8 mouse cellular contexts compared by ENCODE assay signal in the genomic region with DNA sequence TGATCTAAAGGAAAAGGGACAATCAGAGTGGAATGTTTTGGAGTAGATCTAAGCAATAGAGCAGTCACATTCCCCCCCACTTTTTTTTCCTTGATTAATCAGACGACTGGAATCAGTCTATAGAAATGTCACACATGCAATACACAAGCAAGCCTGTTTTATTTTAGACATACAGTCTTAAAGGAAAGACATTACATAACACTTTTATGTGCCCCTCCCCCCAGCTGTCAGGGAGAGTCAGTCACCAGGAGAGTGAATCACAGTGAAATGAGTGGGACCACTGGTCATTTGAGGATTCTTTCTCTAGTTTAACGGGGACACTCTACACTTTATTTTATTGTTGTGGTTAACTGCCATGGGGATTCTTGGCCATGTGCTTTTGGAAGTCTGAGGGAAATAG. TPM values are rescaled to one million over a fixed set of nuclear protein-coding genes. Genes with fewer than 3 reads are reported as not detected.
DNase-seq lines count a peak whose midpoint lies in the region; ATAC-seq and TF ChIP-seq lines count a peak whose summit lies in the region.

No protein-coding gene starts in this region.

- no peak for DNase-seq in liver, postnatal 0 days
- DNase-seq in hindbrain, embryonic 10.5 days (ENCODE audit: low spot score): no peak
- no peak for DNase-seq in urinary bladder, postnatal 4 days (ENCODE audit: low spot score in 2 of 2)
- DNase-seq in gastrocnemius, adult 18-20 months (ENCODE audit: low spot score): no peak
- DNase-seq in adrenal gland, adult 2 months: no peak

- ATAC-seq in liver, postnatal 0 days: no peak
- ATAC-seq in liver, embryonic 12.5 days: no peak
- ATAC-seq in lung, embryonic 15.5 days (ENCODE audit: borderline replicate concordance, extremely low read depth, low FRiP score, low TSS enrichment): no peak
- ATAC-seq in stomach, embryonic 15.5 days (ENCODE audit: insufficient read depth, low FRiP score, low read depth): no peak

- no peak for TF ChIP-seq EP300 in liver, postnatal 0 days (IDR thresholded peaks at IDR 0.05; ENCODE audit: low read depth)

- H3K4me2 ChIP-seq in liver, postnatal 0 days (ENCODE audit: low read depth, low read length): peak overlapping the region; percentile 85
- no peak overlapping the region for H3K4me2 ChIP-seq in liver, embryonic 12.5 days
- peak overlapping the region; percentile 84 for H3K4me2 ChIP-seq in lung, embryonic 15.5 days
- peak overlapping the region; percentile 91 for H3K4me2 ChIP-seq in stomach, embryonic 15.5 days

- no peaks in the 10 kb centered on the region for H3K9me3 ChIP-seq in liver, postnatal 0 days (ENCODE audit: low read length)
- no peaks in the 10 kb centered on the region for H3K9me3 ChIP-seq in liver, embryonic 12.5 days (replicated peaks)
- H3K9me3 ChIP-seq in hindbrain, embryonic 10.5 days: no peaks in the 10 kb centered on the region
- no peaks in the 10 kb centered on the region for H3K9me3 ChIP-seq in lung, embryonic 15.5 days
- no peaks in the 10 kb centered on the region for H3K9me3 ChIP-seq in stomach, embryonic 15.5 days

- H3K27ac ChIP-seq in liver, postnatal 0 days (ENCODE audit: low read depth): no peak overlapping the region
- H3K27ac ChIP-seq in liver, embryonic 12.5 days: no peak overlapping the region
- no peak overlapping the region for H3K27ac ChIP-seq in hindbrain, embryonic 10.5 days
- no peak overlapping the region for H3K27ac ChIP-seq in lung, embryonic 15.5 days
- no peak overlapping the region for H3K27ac ChIP-seq in stomach, embryonic 15.5 days

- H3K27me3 ChIP-seq in liver, postnatal 0 days (ENCODE audit: insufficient read depth, low read length): peaks cover 17% of the 10 kb centered on the region
- H3K27me3 ChIP-seq in liver, embryonic 12.5 days (replicated peaks): peaks cover 54% of the 10 kb centered on the region
- H3K27me3 ChIP-seq in hindbrain, embryonic 10.5 days (ENCODE audit: insufficient read depth, poor library complexity, severe bottlenecking): peaks cover 37% of the 10 kb centered on the region
- H3K27me3 ChIP-seq in lung, embryonic 15.5 days: no peaks in the 10 kb centered on the region
- H3K27me3 ChIP-seq in stomach, embryonic 15.5 days (replicated peaks): no peaks in the 10 kb centered on the region

- WGBS in liver, postnatal 0 days (ENCODE audit: insufficient replicate concordance): 37% methylated on average over 2 of the region's 2 CpGs
- 26% methylated on average over 2 of the region's 2 CpGs for WGBS in liver, embryonic 12.5 days (ENCODE audit: insufficient replicate concordance)
- WGBS in hindbrain, embryonic 10.5 days: 8% methylated on average over 2 of the region's 2 CpGs
- WGBS in lung, embryonic 15.5 days: 29% methylated on average over 2 of the region's 2 CpGs
- 36% methylated on average over 2 of the region's 2 CpGs for WGBS in stomach, embryonic 15.5 days

- H3K4me1 ChIP-seq in liver, postnatal 0 days (ENCODE audit: insufficient read depth): peaks cover 4% of the 10 kb centered on the region; the same call in 1 of the 2 replicates
- H3K4me1 ChIP-seq in liver, embryonic 12.5 days: 0 out of 2 replicates have a peak, but pooled peaks cover 4% of the 10 kb centered on the region
- peaks cover 36% of the 10 kb centered on the region for H3K4me1 ChIP-seq in hindbrain, embryonic 10.5 days (replicated peaks)
- H3K4me1 ChIP-seq in lung, embryonic 15.5 days: peaks cover 14% of the 10 kb centered on the region
- H3K4me1 ChIP-seq in stomach, embryonic 15.5 days: no peaks in the 10 kb centered on the region

- peak overlapping the region; percentile 70 for H3K4me3 ChIP-seq in liver, postnatal 0 days (ENCODE audit: low read depth, low read length)
- no peak overlapping the region for H3K4me3 ChIP-seq in liver, embryonic 12.5 days
- H3K4me3 ChIP-seq in hindbrain, embryonic 10.5 days: peak overlapping the region; percentile 79
- H3K4me3 ChIP-seq in lung, embryonic 15.5 days: peak overlapping the region; percentile 75
- H3K4me3 ChIP-seq in stomach, embryonic 15.5 days (replicated peaks): peak overlapping the region; percentile 64

- TF ChIP-seq CTCF in liver, postnatal 0 days (IDR thresholded peaks at IDR 0.05; ENCODE audit: low read depth): no peak

- H3K36me3 ChIP-seq in liver, postnatal 0 days (replicated peaks; ENCODE audit: insufficient read depth, low read length): no peaks in the 10 kb centered on the region
- H3K36me3 ChIP-seq in liver, embryonic 12.5 days: no peaks in the 10 kb centered on the region
- H3K36me3 ChIP-seq in hindbrain, embryonic 10.5 days: 0 out of 2 replicates have a peak, but pooled peaks cover 8% of the 10 kb centered on the region
- H3K36me3 ChIP-seq in lung, embryonic 15.5 days: 0 out of 2 replicates have a peak, but pooled peaks cover 9% of the 10 kb centered on the region
- no peaks in the 10 kb centered on the region for H3K36me3 ChIP-seq in stomach, embryonic 15.5 days

- H3K9ac ChIP-seq in liver, postnatal 0 days (replicated peaks): no peak overlapping the region
- no peak overlapping the region for H3K9ac ChIP-seq in liver, embryonic 12.5 days
- peak overlapping the region; percentile 81; the same call in 1 of the 2 replicates for H3K9ac ChIP-seq in lung, embryonic 15.5 days
- no peak overlapping the region for H3K9ac ChIP-seq in stomach, embryonic 15.5 days

RNA-seq across cellular contexts. Expression of gene Arhgef26, which starts 2.7 kb away (rescaled TPM):
- polyA plus RNA-seq in liver, postnatal 0 days (2015; fragmentation: Nextera tagmentation; extraction: Ambion mirVana): 1.5 and 2.7 TPM in 2 replicates
- polyA plus RNA-seq in liver, embryonic 12.5 days (2016; fragmentation: Nextera tagmentation; extraction: Ambion mirVana): 0.77 and 0.79 TPM in 2 replicates
- polyA plus RNA-seq in hindbrain, embryonic 10.5 days (2016; fragmentation: Nextera tagmentation; extraction: Ambion mirVana): 8.8 and 10.9 TPM in 2 replicates
- 20.1 and 21.0 TPM in 2 replicates for polyA plus RNA-seq in lung, embryonic 15.5 days (2015; fragmentation: Nextera tagmentation; extraction: Ambion mirVana)
- 15.9 and 17.5 TPM in 2 replicates for polyA plus RNA-seq in stomach, embryonic 15.5 days (2015; fragmentation: Nextera tagmentation; extraction: Ambion mirVana)
- total RNA-seq in gastrocnemius, adult 18-20 months (2021): under 1 TPM; 0.53 to 0.62 TPM
- 1 to 10 TPM; 2.1 to 2.5 TPM for total RNA-seq in adrenal gland, adult 2 months (2021)
- polyA plus RNA-seq in adrenal gland, adult 2 months (2012; rRNA removed): 2.4 and 2.7 TPM in 2 replicates
